Mouse (Mus musculus) intestine, embryonic 16.5 days (tissue): Measurements from ENCODE around the gene Htr3b. TPM values are rescaled to one million over a fixed set of nuclear protein-coding genes. Genes with fewer than 3 reads are reported as not detected.
A peak's percentile ranks its signal among the peaks of the same experiment; 100 is the strongest.

Experiments
- ATAC-seq: fragments of 200-750 bp; cut with Nextera tagmentation; 2 replicates; pipeline ENCODE4 v1.8.0; 2017; ENCODE audit warnings: moderate TSS enrichment, moderate library complexity
- H3K27ac ChIP-seq: fragments of 300-500 bp; sonication (generic); 2 replicates; pipeline ENCODE4 v1.5.1; 2014; ENCODE audit warnings: mild to moderate bottlenecking, low read length
- H3K27me3 ChIP-seq: fragments of 300-500 bp; sonication (generic); replicated peaks from 2 replicates; pipeline ENCODE4 v1.6.1; 2014; ENCODE audit warnings: low read length, control low read depth, mixed read lengths; ENCODE audit not compliant: control insufficient read depth, insufficient read depth
- H3K36me3 ChIP-seq: fragments of 300-500 bp; sonication (generic); 2 replicates; pipeline ENCODE4 v1.6.1; 2014; ENCODE audit warnings: low read length, control low read depth; ENCODE audit not compliant: control insufficient read depth, insufficient read depth
- H3K4me1 ChIP-seq: fragments of 300-500 bp; sonication (generic); 2 replicates; pipeline ENCODE4 v1.6.1; 2014; ENCODE audit warnings: low read length, control low read depth, mixed read lengths; ENCODE audit not compliant: control insufficient read depth, insufficient read depth
- H3K4me2 ChIP-seq: fragments of 300-500 bp; sonication (generic); 2 replicates; pipeline ENCODE4 v1.6.1; 2014; ENCODE audit warnings: low read depth, low read length, control low read depth
- H3K4me3 ChIP-seq: fragments of 300-500 bp; sonication (generic); 2 replicates; pipeline ENCODE4 v1.5.1; 2014; ENCODE audit warnings: mild to moderate bottlenecking, low read length
- H3K9ac ChIP-seq: fragments of 300-500 bp; sonication (generic); 2 replicates; pipeline ENCODE4 v1.6.1; 2014; ENCODE audit warnings: low read depth, low read length
- H3K9me3 ChIP-seq: fragments of 300-500 bp; sonication (generic); 2 replicates; pipeline ENCODE4 v1.6.1; 2016; ENCODE audit warnings: low read length, control low read depth; ENCODE audit not compliant: control insufficient read depth
- WGBS: fragments of 180-500 bp; shearing (Covaris S2); extraction: QIAGEN DNeasy Blood & Tissue Kit; methylation state at CpG from one replicate; pipeline ENCODE4 v1.1.7; 2014; 5-methylcytosine and 5-hydroxymethylcytosine counted together
- polyA plus RNA-seq: library from polyadenylated mRNA; unstranded; fragments of >200 nt; fragmentation: Nextera tagmentation; extraction: Ambion mirVana; gene quantifications from 2 replicates; pipeline ENCODE4 v1.2.1, GENCODE M21; 2015

The Htr3b gene
- polyA plus RNA-seq, 1 experiment from 2014 or later, result 1.4 TPM

DNA sequence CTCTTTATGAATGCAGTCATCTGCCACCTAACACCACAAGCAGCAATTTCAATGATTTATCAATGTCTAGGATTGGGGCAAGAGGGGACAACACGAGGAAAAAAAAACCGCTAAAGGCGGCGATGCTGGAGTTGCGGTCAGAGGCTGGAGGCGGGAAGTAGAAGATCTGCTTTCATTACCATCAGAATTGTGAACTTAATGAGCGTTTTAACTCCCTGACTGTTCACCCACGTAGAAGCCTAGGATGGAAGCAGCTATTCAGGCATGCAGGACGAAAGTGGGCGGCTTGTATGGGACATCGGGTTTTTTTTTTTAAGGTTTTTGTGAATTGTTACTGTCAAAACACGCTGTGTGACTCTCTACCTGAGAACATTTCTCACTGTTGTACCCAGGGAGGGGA is 3.5 kb downstream of the Htr3b start:
- Histone ChIP-seq H3K27ac (no peak overlapping the region), H3K9me3 (no peaks in the 10 kb centered on the region), H3K4me3 (no peak overlapping the region), H3K9ac (no peak overlapping the region), H3K4me1 (no peaks in the 10 kb centered on the region), H3K27me3 (no peaks in the 10 kb centered on the region), H3K36me3 (no peaks in the 10 kb centered on the region), H3K4me2 (no peak overlapping the region)
- ATAC-seq, result no peak
- 45% methylated on average over 12 of the region's 12 CpGs for WGBS

DNA sequence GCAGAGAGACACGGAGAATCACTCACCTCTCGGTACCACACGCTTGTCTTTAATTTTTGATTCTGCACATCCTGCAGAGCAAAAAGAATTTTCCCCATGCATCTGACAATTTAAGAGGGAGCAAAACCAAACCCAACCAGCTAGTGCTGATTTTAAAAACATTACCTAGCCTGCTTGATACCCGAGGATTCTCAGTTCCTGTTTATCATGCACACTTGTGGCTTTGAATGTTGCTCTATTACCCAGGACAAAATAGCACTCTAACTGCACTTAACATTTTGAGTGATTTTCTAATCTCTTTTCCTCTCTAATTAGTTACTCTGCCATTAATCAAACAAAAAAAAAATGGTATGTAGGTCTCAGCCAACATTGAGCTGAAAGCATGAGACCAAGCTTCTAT is 17.2 kb downstream of the Htr3b start:
- H3K4me2 ChIP-seq, result no peak overlapping the region
- 87% methylated on average over 4 of the region's 4 CpGs for WGBS
- H3K4me3 ChIP-seq, result no peak overlapping the region
- H3K27ac ChIP-seq, result no peak overlapping the region
- H3K4me1 ChIP-seq, result no peaks in the 10 kb centered on the region
- ATAC-seq, result no peak
- H3K36me3 ChIP-seq, result no peaks in the 10 kb centered on the region
- H3K9me3 ChIP-seq, result no peaks in the 10 kb centered on the region
- H3K9ac ChIP-seq, result no peak overlapping the region
- no peaks in the 10 kb centered on the region for H3K27me3 ChIP-seq

DNA sequence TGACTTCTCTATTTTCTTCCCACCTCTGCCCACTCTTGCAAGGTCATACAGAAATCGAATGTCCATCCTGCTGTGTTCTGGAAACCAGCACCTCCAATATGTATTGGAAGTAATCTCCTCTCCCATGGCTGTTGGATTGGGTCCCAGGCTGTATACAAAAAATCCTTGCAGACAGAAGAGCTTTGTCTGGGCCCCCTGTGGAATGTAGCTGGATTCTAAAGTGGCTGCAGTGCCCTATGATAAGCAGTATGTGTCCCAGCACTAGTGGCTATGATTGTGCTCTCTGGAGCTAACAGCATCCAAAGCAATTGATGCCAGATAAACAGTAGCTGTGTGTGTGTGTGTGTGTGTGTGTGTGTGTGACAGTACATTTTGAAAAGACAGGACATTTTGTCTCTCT is 22.4 kb downstream of the Htr3b start:
- WGBS, result 74% methylated on average over 1 of the region's 1 CpGs
- ATAC-seq, result no peak
- H3K4me2 ChIP-seq, result no peak overlapping the region

DNA sequence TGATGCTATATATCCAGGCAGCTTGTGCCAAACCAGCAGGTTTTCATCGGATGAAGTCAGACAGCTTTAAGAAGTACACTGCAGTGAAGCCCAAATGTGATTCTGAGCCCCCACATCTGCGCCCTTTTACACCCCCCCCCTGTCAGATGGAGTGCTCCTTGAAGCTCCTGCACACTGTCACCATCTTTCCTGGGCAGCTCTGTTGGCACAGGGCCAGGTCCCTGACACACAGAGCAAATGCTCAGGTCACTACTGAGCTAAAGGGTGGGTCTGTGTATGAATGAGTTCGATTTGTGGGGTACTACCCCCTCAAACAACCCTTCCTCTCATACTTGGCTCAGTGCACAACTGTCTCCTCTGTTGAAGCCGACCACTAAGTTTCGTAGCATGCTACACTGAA is 35.4 kb downstream of the Htr3b start:
- no peaks in the 10 kb centered on the region for H3K36me3 ChIP-seq
- no peaks in the 10 kb centered on the region for H3K4me1 ChIP-seq
- no peaks in the 10 kb centered on the region for H3K9me3 ChIP-seq
- H3K27me3 ChIP-seq, result no peaks in the 10 kb centered on the region
- no peak for ATAC-seq
- 70% methylated on average over 5 of the region's 5 CpGs for WGBS
- H3K9ac ChIP-seq, result no peak overlapping the region
- no peak overlapping the region for H3K4me2 ChIP-seq
- no peak overlapping the region for H3K27ac ChIP-seq
- no peak overlapping the region for H3K4me3 ChIP-seq

More for the DNA sequence above, 22.4 kb downstream of the Htr3b start:
- Histone ChIP-seq H3K9me3 (no peaks in the 10 kb centered on the region), H3K9ac (no peak overlapping the region), H3K36me3 (no peaks in the 10 kb centered on the region), H3K4me3 (no peak overlapping the region), H3K4me1 (no peaks in the 10 kb centered on the region), H3K27me3 (no peaks in the 10 kb centered on the region), H3K27ac (no peak overlapping the region)

DNA sequence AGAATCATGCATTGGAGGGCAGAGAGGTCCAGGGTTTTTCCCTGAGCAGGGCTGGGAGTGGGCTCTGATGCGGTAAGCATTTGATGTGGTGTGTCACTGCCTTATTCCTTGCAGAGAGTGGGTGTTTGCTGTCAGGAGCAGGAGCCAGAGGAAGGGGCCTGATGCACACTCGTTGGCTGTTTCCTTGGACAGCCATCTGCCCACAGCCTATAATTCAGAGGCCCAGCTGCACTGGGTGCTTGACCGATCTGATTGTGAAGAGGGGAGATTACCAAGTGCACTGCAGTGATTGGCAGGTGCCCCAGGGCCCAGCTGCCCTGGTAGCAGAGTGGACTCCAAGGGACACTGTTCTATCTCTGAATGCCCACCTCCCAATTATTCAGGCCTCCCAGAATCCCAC is 36.0 kb downstream of the Htr3b start:
- no peaks in the 10 kb centered on the region for H3K4me1 ChIP-seq
- no peak overlapping the region for H3K4me2 ChIP-seq
- H3K4me3 ChIP-seq, result no peak overlapping the region
- no peaks in the 10 kb centered on the region for H3K9me3 ChIP-seq
- H3K27ac ChIP-seq, result no peak overlapping the region
- no peaks in the 10 kb centered on the region for H3K36me3 ChIP-seq
- no peak for ATAC-seq
- WGBS, result 70% methylated on average over 3 of the region's 3 CpGs
- H3K9ac ChIP-seq, result no peak overlapping the region
- no peaks in the 10 kb centered on the region for H3K27me3 ChIP-seq

DNA sequence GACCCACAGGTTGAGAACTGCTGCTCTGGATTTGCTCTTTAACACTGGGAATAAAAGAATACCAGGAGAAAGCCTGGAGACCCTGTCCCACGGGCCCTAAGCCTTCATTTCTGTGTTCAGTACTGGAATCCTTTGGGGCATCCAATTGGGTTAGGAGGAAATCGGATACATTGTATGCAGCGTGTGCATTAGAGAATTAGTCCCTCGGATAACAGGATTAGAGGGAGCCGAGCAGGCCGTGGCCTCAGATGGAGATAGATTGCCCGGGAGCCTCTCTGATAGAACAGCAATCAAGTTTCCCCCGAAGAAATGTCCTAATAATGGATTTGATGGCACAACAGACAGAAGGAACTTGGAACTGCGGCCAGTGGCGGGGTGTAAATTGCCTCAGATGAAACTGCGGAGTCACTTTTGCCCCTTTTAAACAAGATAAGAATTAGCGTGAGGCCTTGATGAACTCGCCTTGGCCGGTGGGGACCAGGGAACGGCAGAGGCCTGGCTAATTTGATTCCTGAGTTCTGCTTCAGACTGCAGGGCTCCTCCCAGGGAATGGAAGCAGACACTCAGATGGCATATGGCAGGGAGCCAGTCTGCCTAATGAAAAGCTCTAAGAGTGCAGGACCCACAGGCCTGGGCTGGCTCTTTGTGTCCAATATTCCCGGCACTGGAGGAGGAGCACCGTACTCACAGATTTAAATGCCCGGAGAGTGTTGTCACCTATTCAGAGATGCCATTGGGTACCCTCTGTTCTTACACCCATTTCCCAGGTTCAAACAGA is 48.6 kb downstream of the Htr3b start:
- H3K9me3 ChIP-seq, result no peaks in the 10 kb centered on the region
- no peaks in the 10 kb centered on the region for H3K27me3 ChIP-seq
- no peaks in the 10 kb centered on the region for H3K36me3 ChIP-seq
- H3K4me2 ChIP-seq, result no peak overlapping the region
- no peak overlapping the region for H3K27ac ChIP-seq
- H3K4me1 ChIP-seq, result no peaks in the 10 kb centered on the region
- no peak overlapping the region for H3K4me3 ChIP-seq
- WGBS, result 66% methylated on average over 18 of the region's 18 CpGs
- no peak overlapping the region for H3K9ac ChIP-seq
- ATAC-seq, result peak; percentile 44; the same call in 1 of the 2 replicates

DNA sequence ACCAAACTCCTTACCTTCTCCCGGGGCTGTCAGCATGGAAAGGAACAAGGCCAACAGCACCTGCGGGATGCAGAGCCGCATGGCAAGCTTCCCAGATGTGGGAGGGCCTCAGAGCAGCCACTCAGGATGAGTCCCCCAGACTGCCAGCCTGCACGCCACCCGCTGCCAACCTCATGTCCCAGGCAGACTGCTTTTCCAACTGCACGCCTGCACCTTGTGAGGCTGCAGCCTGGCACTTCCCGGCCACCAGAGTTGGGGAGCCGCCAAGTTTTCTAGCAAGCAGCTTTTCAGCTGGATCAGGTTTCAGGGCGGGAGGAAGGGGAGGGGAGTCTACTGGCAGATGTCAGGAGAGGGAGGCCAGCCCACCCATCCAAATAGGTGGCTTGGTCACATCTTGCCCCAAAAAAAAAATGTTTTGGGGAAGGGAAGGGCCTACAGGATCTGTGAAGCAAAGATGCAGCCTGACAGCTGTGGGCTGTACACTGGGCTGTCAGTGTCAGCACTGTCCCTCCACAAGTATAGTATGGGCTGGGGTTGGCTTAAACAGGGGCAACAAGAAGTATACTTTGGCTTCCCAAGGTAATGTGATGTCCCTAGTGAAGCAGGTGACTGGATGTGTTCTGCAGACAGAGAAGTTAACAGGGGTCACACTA is 53.8 kb downstream of the Htr3b start, which contains the start of gene Htr3a:
Htr3a (minus strand) TSS at position 215 of the 653 bp plus-strand sequence.
- 7% methylated on average over 9 of the region's 9 CpGs for WGBS
- Histone ChIP-seq H3K9ac (no peak within 1 kb of the TSS), H3K4me2 (no peak within 1 kb of the TSS), H3K9me3 (no peaks in the 10 kb centered on the region), H3K36me3 (no peaks in the 10 kb centered on the region), H3K4me3 (no peak within 1 kb of the TSS), H3K27me3 (no peaks in the 10 kb centered on the region), H3K4me1 (no peaks in the 10 kb centered on the region), H3K27ac (no peak within 1 kb of the TSS)
- ATAC-seq, result no peak

DNA sequence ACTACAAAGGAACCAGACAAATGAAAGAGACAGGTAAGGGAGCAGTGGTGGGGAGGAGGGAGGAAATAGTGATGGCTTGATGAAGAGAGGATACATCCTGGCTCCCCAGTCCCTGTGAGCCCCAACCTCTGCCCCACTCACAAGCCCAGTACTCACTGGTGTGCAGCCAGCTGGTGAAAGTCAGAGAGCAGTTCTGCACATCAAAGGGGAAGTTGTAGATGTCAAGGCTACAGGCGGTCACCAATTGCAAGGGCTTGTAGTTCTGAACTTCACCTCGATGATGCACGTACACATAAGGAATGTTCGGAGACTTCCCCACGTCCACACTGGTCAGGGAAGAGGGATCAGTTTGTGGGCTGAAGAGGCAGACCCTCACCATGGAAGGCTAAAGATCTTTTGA is 60.4 kb downstream of the Htr3b start:
- WGBS, result 78% methylated on average over 5 of the region's 5 CpGs
- H3K4me3 ChIP-seq, result no peak overlapping the region
- H3K9me3 ChIP-seq, result no peaks in the 10 kb centered on the region
- H3K9ac ChIP-seq, result no peak overlapping the region
- no peaks in the 10 kb centered on the region for H3K4me1 ChIP-seq
- H3K27ac ChIP-seq, result no peak overlapping the region
- no peaks in the 10 kb centered on the region for H3K27me3 ChIP-seq
- H3K4me2 ChIP-seq, result no peak overlapping the region
- no peaks in the 10 kb centered on the region for H3K36me3 ChIP-seq
- no peak for ATAC-seq

DNA sequence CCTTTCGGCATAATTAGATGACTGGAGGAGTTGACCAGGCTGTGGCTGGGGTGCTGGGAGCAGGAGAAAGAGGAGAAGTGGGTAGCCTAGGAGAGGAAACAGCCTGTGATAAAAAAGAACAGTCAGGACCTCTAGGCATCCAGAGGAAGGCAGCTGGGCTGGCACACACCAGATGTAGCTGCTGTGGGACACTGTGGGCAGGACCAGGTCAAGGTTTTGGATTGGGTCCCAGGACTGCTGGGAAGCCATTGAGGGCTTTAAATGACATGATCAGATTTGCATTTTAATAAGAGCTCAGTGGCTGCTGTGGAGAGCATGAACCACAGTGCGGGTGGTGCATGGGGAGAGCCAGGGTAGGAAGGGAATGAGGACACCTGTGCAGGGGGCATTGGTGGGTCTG is 61.0 kb downstream of the Htr3b start:
- Histone ChIP-seq H3K4me3 (no peak overlapping the region), H3K4me2 (no peak overlapping the region), H3K36me3 (no peaks in the 10 kb centered on the region), H3K27me3 (no peaks in the 10 kb centered on the region), H3K27ac (no peak overlapping the region), H3K9me3 (no peaks in the 10 kb centered on the region), H3K4me1 (no peaks in the 10 kb centered on the region), H3K9ac (no peak overlapping the region)
- no peak for ATAC-seq
- 66% methylated on average over 2 of the region's 2 CpGs for WGBS
